Mouse (Mus musculus): ENCODE measurements at regions not wholly inside any gene's neighbourhood (a gene's known extent, or its start where the extent isn't known, plus 50 kb on each side); places are given as distances from the start of the nearest gene placed in this dataset.

DNA sequence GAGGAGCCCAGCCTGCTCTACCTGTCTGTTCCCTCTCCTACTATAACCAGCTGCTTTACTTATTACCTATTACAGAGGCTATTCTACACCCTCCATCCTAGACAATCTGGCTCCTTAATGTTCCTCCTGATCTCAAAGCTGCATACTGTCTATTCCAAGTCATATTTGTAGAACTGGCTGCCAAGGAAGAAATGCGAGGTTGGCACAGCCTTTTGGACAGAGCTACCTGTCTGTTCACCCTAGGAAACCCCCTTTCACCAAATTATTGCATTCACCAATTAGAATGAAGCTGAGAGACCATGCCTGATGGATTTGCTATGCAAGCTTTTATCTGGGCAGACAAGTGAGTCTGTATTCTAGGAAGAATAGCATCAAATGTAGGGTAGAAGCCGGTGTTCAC is 109.0 kb upstream of the Ddit4l start:
- Histone ChIP-seq H3K27me3 (ENCODE audit: control insufficient read depth, insufficient read depth, low read length) (no peaks in the 10 kb centered on the region), H3K36me3 (ENCODE audit: control insufficient read depth, insufficient read depth, low read length) (no peaks in the 10 kb centered on the region), H3K4me2 (replicated peaks; ENCODE audit: low read depth, low read length, severe bottlenecking) (no peak overlapping the region), H3K4me1 (ENCODE audit: control insufficient read depth, insufficient read depth, low read length) (peaks cover 3% of the 10 kb centered on the region; the same call in 1 of the 2 replicates), H3K9ac (ENCODE audit: low read depth, low read length, severe bottlenecking) (no peak overlapping the region), H3K27ac (replicated peaks; ENCODE audit: low read depth, low read length) (no peak overlapping the region), H3K9me3 (ENCODE audit: control insufficient read depth, low read length) (no peaks in the 10 kb centered on the region), H3K4me3 (replicated peaks; ENCODE audit: low read length) (no peak overlapping the region)
- no peak for TF ChIP-seq POLR2A (IDR thresholded peaks at IDR 0.05; ENCODE audit: borderline replicate concordance, extremely low read depth, insufficient read depth, insufficient read length)
- ATAC-seq (ENCODE audit: low FRiP score, low read depth): no peak
- WGBS: 84% methylated on average over 2 of the region's 2 CpGs
- no peak for DNase-seq (ENCODE audit: low spot score)

DNA sequence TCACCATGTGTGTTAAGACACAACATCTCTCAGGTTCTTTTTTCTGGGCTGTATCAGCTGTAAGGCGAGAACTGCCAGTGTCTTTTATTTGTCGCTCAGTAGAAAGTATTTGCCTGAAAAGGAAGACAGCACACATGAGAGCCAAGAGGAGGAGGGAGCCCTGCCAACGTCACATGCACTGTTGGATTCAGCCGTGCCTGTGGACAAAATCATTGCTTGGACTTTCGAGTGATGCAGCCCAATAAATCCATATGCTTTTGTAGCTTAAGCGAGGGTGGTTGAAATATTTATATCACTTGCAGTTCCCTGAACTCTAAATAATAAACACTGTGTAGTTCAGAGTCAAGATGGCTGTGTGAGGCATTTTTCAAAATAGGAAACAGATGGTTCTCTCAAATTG is 108.4 kb upstream of the Ddit4l start:
- H3K4me3 ChIP-seq (replicated peaks; ENCODE audit: low read length): no peak overlapping the region
- 31% methylated on average over 6 of the region's 6 CpGs for WGBS
- no peaks in the 10 kb centered on the region for H3K27me3 ChIP-seq (ENCODE audit: control insufficient read depth, insufficient read depth, low read length)
- H3K36me3 ChIP-seq (ENCODE audit: control insufficient read depth, insufficient read depth, low read length): no peaks in the 10 kb centered on the region
- peaks cover 3% of the 10 kb centered on the region; the same call in 1 of the 2 replicates for H3K4me1 ChIP-seq (ENCODE audit: control insufficient read depth, insufficient read depth, low read length)
- no peak overlapping the region for H3K27ac ChIP-seq (replicated peaks; ENCODE audit: low read depth, low read length)
- peak; percentile 20 for DNase-seq (ENCODE audit: low spot score)
- ATAC-seq (ENCODE audit: low FRiP score, low read depth): no peak
- H3K9ac ChIP-seq (ENCODE audit: low read depth, low read length, severe bottlenecking): no peak overlapping the region
- no peaks in the 10 kb centered on the region for H3K9me3 ChIP-seq (ENCODE audit: control insufficient read depth, low read length)
- TF ChIP-seq POLR2A (IDR thresholded peaks at IDR 0.05; ENCODE audit: borderline replicate concordance, extremely low read depth, insufficient read depth, insufficient read length): no peak
- H3K4me2 ChIP-seq (replicated peaks; ENCODE audit: low read depth, low read length, severe bottlenecking): no peak overlapping the region

DNA sequence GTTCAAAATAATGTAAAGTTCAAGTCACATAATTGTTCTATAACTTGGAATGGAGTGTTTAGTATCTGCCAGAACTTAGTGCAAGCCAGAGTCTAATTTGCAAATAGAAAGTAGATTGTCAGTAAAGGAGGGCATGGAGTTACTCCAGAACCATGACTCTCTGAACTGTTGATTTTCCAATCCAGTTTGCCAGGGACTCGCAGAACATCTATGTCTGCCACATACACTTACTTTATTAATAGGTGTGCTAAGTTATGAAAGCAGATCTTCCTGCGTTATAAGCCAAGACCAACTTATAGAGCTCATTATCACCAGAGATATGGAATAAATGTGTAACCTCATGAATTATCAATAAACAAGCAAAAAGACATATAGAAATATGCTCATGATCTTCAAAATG is 107.2 kb upstream of the Ddit4l start:
- 96% methylated on average over 2 of the region's 2 CpGs for WGBS
- no peak for ATAC-seq (ENCODE audit: low FRiP score, low read depth)

DNA sequence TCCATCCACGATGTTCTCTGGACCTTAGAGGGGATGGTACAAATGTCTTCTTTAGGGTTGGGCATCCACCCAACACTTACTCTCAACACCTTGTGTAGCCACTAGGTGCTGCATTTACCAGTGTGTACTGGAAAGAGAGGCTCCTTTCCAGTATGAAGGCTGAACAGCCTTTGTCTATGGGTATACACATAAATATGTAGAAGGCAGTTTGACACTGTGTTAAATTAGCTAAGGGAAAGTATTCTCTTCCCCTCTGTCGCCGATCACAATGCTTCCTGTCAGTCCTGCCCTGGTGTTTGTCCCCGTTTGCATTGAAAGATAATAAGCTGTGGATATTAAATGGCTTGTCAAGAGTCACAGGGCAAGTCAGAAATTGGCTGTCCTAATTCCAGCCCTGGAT is 104.0 kb upstream of the Ddit4l start:
- Histone ChIP-seq H3K36me3 (ENCODE audit: control insufficient read depth, insufficient read depth, low read length) (no peaks in the 10 kb centered on the region), H3K4me1 (ENCODE audit: control insufficient read depth, insufficient read depth, low read length) (peaks cover 3% of the 10 kb centered on the region; the same call in 1 of the 2 replicates), H3K4me3 (replicated peaks; ENCODE audit: low read length) (no peak overlapping the region), H3K4me2 (replicated peaks; ENCODE audit: low read depth, low read length, severe bottlenecking) (no peak overlapping the region), H3K27me3 (ENCODE audit: control insufficient read depth, insufficient read depth, low read length) (no peaks in the 10 kb centered on the region), H3K9ac (ENCODE audit: low read depth, low read length, severe bottlenecking) (no peak overlapping the region), H3K9me3 (ENCODE audit: control insufficient read depth, low read length) (no peaks in the 10 kb centered on the region), H3K27ac (replicated peaks; ENCODE audit: low read depth, low read length) (no peak overlapping the region)
- ATAC-seq (ENCODE audit: low FRiP score, low read depth) (no peak), DNase-seq (ENCODE audit: low spot score) (no peak)
- TF ChIP-seq POLR2A (IDR thresholded peaks at IDR 0.05; ENCODE audit: borderline replicate concordance, extremely low read depth, insufficient read depth, insufficient read length): no peak
- 37% methylated on average over 4 of the region's 4 CpGs for WGBS

More for the DNA sequence above, 107.2 kb upstream of the Ddit4l start:
- no peak for TF ChIP-seq POLR2A (IDR thresholded peaks at IDR 0.05; ENCODE audit: borderline replicate concordance, extremely low read depth, insufficient read depth, insufficient read length)
- Histone ChIP-seq H3K36me3 (ENCODE audit: control insufficient read depth, insufficient read depth, low read length) (no peaks in the 10 kb centered on the region), H3K4me3 (replicated peaks; ENCODE audit: low read length) (no peak overlapping the region), H3K27ac (replicated peaks; ENCODE audit: low read depth, low read length) (no peak overlapping the region), H3K9ac (ENCODE audit: low read depth, low read length, severe bottlenecking) (no peak overlapping the region), H3K4me2 (replicated peaks; ENCODE audit: low read depth, low read length, severe bottlenecking) (no peak overlapping the region), H3K4me1 (ENCODE audit: control insufficient read depth, insufficient read depth, low read length) (peaks cover 3% of the 10 kb centered on the region; the same call in 1 of the 2 replicates), H3K27me3 (ENCODE audit: control insufficient read depth, insufficient read depth, low read length) (no peaks in the 10 kb centered on the region), H3K9me3 (ENCODE audit: control insufficient read depth, low read length) (no peaks in the 10 kb centered on the region)
- no peak for DNase-seq (ENCODE audit: low spot score)

DNA sequence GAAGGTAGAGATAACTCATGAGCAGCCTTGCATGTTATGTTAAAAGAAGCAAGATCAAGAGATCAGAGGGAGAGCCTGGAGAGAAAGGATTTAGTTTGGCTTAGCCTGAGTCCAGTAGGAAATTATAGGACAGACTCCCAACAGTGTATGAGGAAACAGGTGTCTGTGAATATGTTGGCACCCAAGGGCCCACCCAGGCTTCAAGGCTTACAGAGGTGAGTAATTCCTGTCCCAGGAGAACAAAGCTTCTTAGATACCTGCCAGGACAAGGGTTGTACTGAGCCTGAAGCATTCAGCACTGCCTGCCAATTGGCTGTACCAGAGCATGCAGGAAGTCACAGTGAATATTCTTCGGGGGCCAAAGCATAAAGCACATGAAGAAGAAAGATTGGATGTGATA is 101.2 kb upstream of the Ddit4l start:
- 93% methylated on average over 1 of the region's 1 CpGs for WGBS
- no peak overlapping the region for H3K4me3 ChIP-seq (replicated peaks; ENCODE audit: low read length)
- ATAC-seq (ENCODE audit: low FRiP score, low read depth) (no peak), DNase-seq (ENCODE audit: low spot score) (no peak)
- no peak overlapping the region for H3K27ac ChIP-seq (replicated peaks; ENCODE audit: low read depth, low read length)
- H3K9ac ChIP-seq (ENCODE audit: low read depth, low read length, severe bottlenecking): no peak overlapping the region
- H3K9me3 ChIP-seq (ENCODE audit: control insufficient read depth, low read length): no peaks in the 10 kb centered on the region
- TF ChIP-seq POLR2A (IDR thresholded peaks at IDR 0.05; ENCODE audit: borderline replicate concordance, extremely low read depth, insufficient read depth, insufficient read length): no peak
- H3K36me3 ChIP-seq (ENCODE audit: control insufficient read depth, insufficient read depth, low read length): no peaks in the 10 kb centered on the region
- no peak overlapping the region for H3K4me2 ChIP-seq (replicated peaks; ENCODE audit: low read depth, low read length, severe bottlenecking)
- H3K27me3 ChIP-seq (ENCODE audit: control insufficient read depth, insufficient read depth, low read length): no peaks in the 10 kb centered on the region
- H3K4me1 ChIP-seq (ENCODE audit: control insufficient read depth, insufficient read depth, low read length): no peaks in the 10 kb centered on the region

All from limb, embryonic 14.5 days (tissue).